18 mouse cellular contexts compared by ENCODE assay signal in the genomic region with DNA sequence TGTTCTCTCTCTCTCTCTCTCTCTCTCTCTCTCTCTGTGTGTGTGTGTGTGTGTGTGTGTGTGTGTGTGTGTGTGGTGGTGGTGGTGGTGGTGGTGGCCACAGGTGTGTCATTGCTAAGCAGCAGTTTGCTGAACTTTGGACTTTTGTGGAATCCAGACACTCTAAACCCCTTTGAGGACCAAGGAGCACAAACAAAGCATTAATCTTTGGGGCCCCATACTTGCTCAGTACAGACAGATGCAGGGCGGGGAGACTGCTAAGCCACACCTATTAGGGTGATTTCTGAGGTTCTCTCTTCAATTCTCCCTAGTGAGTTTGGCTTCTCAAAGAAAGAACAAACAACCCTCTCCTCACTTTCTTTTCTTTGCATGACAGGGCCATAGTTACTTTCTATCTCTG.
A peak's percentile ranks its signal among the peaks of the same experiment; 100 is the strongest.
DNase-seq lines count a peak whose midpoint lies in the region; ATAC-seq lines count a peak whose summit lies in the region.
"Had no signal": no experiment of that assay in that cellular context is flagged by ENCODE, and none has a peak within 500 bp of the region (broad histone marks: within the 10 kb centered on the region; RNA-seq: fewer than 3 reads in every experiment).

No protein-coding gene starts in this region.

- H3K27ac ChIP-seq in heart, embryonic 10.5 days, result 0 out of 2 replicates have a peak overlapping the region, but pooled peaks have one; percentile 29
- H3K27ac ChIP-seq: neural tube, embryonic 13.5 days had no signal

- no peaks in the 10 kb centered on the region for H3K27me3 ChIP-seq in heart, embryonic 10.5 days (ENCODE audit: insufficient read depth, poor library complexity, severe bottlenecking)
- H3K27me3 ChIP-seq: heart, embryonic 12.5 days; hindbrain, embryonic 12.5 days; limb, embryonic 15.5 days; neural tube, embryonic 13.5 days had no signal

- no peak overlapping the region for H3K4me3 ChIP-seq in heart, embryonic 10.5 days
- H3K4me3 ChIP-seq: heart, embryonic 12.5 days; hindbrain, embryonic 12.5 days; limb, embryonic 15.5 days; neural tube, embryonic 13.5 days had no signal

- DNase-seq in heart, embryonic 10.5 days (ENCODE audit: low spot score), result no peak
- no peak for DNase-seq in heart, postnatal 4 days
- peak; percentile 6 for DNase-seq in T-cell, adult 2 months (ENCODE audit: low spot score)
- no peak for DNase-seq in retina, postnatal 1 day
- DNase-seq in kidney, postnatal 25 days, result no peak
- no peak for DNase-seq in thymus, postnatal 36 days
- DNase-seq: adrenal gland, adult 8-10 months; cerebellum, adult 11-12 months; gastrocnemius, postnatal 10 days; kidney, adult 2 months; lung, adult 18-20 months had no signal

- ATAC-seq in inflammation-experienced regulatory T-cells, adult 6 months, result peak; percentile 32
- 0 out of 2 replicates have a peak, but pooled peaks have one; percentile 31 for ATAC-seq in megakaryocyte-erythroid progenitor cell, adult 5-6 weeks (replicated peaks; ENCODE audit: low FRiP score, low TSS enrichment, poor library complexity, severe bottlenecking)

- no peaks in the 10 kb centered on the region for H3K36me3 ChIP-seq in heart, embryonic 10.5 days
- H3K36me3 ChIP-seq: G1E; heart, embryonic 12.5 days; hindbrain, embryonic 12.5 days; limb, embryonic 15.5 days; neural tube, embryonic 13.5 days had no signal

- WGBS in heart, embryonic 10.5 days, result 70% methylated on average over 1 of the region's 1 CpGs

- peaks cover 35% of the 10 kb centered on the region for H3K4me1 ChIP-seq in heart, embryonic 10.5 days

- H3K9me3 ChIP-seq in heart, embryonic 10.5 days, result no peaks in the 10 kb centered on the region
- H3K9me3 ChIP-seq: G1E; hindbrain, embryonic 12.5 days; limb, embryonic 15.5 days; neural tube, embryonic 13.5 days had no signal
